Mouse (Mus musculus): ENCODE measurements at regions not wholly inside any gene's neighbourhood (a gene's known extent, or its start where the extent isn't known, plus 50 kb on each side); places are given as distances from the start of the nearest gene placed in this dataset.
"Not testable (repeated sequence)": the region's sequence is repeated elsewhere in the genome, so short reads cannot be mapped to it uniquely, and the experiment has no call there.

DNA sequence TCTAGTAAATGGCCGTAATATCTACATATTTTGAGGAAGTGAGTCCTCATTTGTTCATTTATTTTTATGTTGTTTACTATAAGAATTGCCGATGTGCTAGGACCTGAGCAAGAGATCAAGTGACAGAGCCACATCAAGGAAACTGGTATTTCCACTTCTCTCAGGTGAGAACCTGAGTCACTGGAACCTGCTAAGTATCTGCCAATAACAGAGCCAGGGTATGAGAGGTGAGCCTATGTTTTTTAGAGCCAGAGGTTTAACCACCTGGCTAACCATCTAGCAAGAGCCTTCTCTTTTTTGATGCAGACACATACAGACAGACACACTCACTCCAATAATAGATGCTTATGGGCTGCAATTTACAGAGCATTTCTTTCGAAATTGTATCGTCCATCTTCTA lies 101.2 kb upstream of the Fam78b start:
- DNase-seq (ENCODE audit: low spot score in 2 of 2) = no peak

DNA sequence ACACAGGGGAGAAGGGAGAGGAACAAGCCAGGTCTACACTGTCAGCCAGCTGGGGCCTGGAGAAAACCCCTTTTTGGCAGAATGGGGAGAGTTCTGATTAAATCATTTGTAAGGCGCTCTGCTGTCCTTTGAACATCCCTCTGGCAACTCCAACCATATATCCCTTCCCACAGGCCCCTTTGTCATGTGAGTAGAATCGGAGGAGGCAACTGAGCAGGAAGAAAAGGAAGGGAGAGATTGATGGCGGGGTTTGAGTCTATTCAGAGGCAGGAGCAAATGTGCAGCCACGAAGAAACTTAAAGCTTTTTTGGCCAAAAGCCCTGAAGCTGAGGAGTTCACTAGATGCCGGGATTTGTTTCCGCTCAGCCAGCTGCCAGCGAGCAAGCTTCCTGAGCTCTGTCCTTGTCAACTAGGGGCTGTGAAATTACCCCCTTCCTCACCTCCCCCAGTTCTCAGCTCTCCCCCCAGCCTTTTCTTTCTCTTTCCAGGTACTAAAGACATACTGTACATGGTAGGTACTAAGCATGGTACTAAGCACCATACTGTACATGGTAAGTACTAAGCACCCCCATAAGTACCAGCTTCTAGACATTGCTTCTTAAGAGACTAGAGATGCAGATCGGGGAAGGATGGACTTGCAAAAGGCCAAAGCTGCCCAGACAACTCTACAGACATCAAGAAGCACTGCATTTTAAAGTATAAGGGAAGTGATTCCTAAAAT lies 100.6 kb upstream of the Fam78b start:
- DNase-seq (ENCODE audit: low spot score in 2 of 2) = no peak

GRCm38 (mm10) chr1:166901574-166901973 lies 99.6 kb upstream of the Fam78b start:
- no peak for DNase-seq (ENCODE audit: low spot score in 2 of 2)

GRCm38 (mm10) chr1:166903417-166903816 lies 97.8 kb upstream of the Fam78b start:
- no peak for DNase-seq (ENCODE audit: low spot score in 2 of 2)

GRCm38 (mm10) chr1:166908231-166908805 lies 92.9 kb upstream of the Fam78b start:
- no peak for DNase-seq (ENCODE audit: low spot score in 2 of 2)

DNA sequence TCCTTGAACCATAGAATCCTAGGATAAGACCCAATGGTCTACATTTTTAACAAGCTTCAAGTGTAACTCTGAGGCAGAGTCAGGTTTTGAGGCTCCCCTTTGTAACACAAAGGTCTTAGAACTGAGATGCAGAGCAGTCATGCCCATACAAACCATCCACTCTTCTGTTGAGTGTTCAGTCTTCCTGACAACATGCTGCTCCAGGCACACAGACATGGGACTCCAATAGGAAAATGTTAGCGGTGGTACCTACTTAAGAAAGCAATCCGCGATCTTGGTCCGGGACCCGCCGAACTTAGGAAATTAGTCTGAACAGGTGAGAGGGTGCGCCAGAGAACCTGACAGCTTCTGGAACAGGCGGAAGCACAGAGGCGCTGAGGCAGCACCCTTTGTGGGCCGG lies 89.0 kb upstream of the Fam78b start:
- not testable (repeated sequence) for DNase-seq (ENCODE audit: low spot score in 2 of 2)

DNA sequence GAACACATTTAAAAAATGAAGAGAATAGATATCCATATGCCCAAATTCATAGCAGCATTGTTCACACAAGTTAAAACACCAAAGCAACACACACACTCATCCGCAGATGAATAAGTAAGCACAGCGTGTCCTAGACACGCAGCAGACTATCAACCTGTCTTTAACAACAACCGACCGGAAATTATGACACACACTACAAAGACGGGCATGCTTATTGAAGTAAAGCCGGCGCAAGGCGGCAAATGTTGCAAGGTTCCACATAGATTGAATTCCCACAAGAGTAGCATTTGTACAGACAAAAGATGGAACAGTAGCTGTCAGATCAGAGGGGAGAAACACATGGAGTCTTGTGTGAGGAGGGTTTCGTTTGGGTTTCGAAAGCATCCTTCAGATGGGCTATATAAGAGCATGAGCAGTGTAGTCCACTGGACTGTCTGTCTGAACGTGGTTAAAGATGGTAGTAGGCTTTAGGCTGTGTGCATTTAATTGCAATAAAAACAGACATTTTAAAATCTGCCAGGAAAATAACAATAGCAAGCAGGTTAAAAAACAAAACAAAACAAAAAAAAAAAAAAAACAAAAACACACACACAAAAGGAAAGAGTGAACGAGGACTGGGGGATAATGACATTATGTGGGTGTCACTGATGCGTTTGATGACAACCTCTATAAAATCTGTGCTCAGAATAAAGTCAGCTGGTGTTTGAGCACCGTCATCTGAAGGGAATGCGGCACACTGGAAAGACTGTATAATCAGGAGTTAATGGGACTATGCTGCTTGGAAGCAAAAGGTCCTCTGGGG lies 78.1 kb upstream of the Fam78b start:
- DNase-seq (ENCODE audit: low spot score in 2 of 2) = no peak

DNA sequence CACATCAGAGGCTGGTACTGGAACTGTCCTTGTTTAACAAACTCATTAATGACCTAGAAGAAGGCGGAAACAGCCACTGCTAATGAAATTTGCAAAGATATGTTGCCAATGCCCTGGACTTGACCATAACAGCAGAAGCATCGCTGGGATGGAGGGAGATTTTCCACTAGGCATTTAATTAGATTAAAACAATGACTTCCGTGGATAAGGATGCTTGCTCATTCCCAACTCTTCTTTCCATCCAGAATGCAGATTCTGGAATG lies 77.6 kb upstream of the Fam78b start:
- DNase-seq (ENCODE audit: low spot score in 2 of 2) = no peak

DNA sequence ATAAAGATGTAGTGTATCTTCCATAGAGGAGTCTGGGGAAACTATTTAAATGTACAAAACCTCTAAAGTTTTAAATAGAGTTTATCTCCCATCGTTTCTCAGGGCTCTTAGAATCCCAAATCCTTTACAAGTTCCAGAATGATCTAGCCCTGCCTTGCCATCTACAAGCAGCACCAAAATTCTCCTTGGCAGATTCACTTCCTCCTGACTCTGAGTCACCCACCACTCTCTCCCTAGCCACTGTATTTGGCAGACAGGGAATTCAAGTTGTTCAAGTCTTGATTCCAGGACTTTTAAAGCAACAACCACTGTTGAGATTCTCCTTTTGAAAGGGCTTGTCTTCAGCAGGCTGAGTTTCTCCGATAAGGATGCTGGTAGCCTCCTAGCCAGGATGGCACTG lies 77.1 kb upstream of the Fam78b start:
- DNase-seq (ENCODE audit: low spot score in 2 of 2) = no peak

GRCm38 (mm10) chr1:166926078-166926477 lies 75.1 kb upstream of the Fam78b start:
- DNase-seq (ENCODE audit: low spot score in 2 of 2) = no peak

GRCm38 (mm10) chr1:166939744-166940143 lies 61.5 kb upstream of the Fam78b start:
- not testable (repeated sequence) for DNase-seq (ENCODE audit: low spot score in 2 of 2)

DNA sequence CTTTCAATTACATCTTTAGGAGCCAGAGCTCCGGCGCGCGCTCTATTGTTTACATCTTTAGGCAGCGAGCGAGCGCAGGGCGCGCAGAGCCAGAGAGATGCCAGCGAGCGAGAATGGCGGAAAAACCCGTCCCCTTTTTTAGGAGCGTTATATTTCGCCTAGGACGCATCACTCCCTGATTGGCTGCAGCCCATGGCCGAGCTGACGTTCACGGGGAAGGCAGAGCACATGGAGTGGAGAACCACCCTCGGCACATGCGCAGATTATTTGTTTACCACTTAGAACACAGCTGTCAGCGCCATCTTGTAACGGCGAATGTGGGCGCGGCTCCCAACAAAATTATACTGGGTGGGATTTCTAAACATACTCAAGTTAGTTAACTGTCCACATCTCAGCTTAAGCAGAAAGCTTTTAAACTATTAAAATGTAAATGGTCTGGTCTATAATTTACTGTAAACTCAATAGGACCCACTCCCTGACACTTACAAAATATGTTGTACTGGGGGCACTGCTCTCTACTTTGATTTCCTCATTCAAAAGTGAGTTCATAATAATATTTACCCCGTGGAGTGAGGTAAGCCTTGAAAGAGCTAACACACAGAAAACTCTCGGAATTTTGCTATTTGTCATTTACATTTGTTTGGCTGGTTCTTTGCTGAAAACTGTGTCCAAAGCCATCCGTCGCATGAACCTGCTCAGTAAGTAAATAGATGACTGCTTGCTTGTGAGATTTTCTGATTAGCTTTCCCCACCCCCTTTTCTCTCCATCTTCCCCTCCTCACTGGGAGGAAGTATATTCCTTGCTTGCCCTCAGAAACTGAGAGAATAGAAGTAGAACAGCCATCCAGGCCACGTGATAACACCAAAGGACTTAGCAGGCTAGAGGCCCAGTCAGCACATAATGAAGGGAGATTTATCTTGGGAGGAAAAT lies 60.8 kb upstream of the Fam78b start:
- DNase-seq (ENCODE audit: low spot score in 2 of 2) = not testable (repeated sequence)

DNA sequence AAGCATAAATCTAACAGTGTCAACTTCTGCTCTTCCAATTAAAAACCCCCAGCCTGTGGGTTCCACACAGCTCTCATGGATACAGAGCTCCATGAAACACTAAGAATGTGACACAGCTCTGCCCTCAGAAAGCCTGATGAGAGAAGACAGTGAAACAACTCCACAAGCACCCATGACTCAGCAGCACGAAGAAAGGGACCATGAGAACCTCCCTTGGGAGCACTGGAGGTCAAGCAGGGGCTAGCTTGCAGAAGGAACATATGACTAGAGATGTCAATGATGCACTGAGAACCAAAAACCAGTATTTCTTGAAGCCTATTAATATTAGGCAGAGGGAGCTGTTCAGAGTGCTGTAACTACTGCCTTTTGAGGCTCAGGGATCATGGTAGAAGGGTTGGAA lies 59.0 kb upstream of the Fam78b start:
- no peak for DNase-seq (ENCODE audit: low spot score in 2 of 2)

DNA sequence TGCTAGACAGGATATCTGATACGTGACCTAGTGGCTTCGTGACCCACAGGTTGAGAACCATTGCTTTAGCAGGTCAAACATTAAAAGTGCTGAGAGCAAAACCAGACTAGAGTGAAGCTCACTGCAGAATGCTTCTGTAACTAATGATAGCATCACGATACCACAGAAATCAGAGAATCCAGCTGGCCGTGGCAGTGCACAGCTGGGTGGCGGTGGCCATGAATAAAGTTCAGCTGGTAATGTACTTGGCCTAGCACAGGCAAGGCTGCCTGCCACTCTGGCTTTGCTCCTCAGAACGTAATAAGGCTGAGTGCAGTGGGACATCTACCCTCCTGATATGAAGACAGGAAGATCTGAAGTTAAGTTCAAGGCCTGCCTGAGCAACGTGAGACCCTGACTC lies 56.7 kb upstream of the Fam78b start:
- DNase-seq (ENCODE audit: low spot score in 2 of 2) = no peak

DNA sequence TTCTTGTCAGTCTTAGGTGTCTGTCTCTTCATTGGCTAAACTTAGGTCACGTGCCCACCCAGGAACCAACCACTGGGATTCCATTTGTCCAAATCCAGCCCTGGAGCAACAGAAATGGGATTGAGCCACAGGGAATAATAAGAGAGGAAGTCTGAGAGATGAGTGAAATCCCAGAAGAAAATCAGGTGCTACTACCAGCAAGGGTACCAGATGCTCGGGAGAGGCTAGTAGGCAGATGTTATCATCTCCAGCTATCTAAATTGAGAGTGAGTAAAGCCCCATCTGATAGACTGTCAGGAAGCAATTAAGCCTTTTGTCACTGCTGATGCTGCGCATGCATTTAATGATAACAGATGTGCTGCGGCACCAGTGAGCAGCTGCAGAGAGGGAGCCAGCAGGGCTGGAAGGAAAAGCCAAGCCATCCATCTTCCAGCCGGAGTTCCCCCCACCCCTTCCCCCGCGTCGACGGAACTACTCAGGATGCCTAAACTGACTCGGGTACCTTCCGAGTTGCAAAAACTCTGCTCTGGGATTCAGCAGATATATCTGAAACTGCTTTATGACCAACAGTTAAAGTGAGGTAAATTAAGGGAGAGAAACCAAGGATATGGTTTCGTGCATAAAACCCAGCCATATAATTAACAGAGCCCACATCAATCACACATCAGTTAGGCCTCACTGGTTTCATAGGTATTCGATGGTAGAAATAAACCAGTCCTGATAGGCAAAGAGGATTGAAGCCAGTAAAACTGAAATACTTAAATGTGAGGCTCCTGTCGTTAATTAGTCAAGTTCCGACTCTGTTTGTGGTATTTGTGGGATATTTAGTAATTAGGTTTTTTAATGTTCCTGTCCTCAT lies 53.1 kb upstream of the Fam78b start:
- no peak for DNase-seq (ENCODE audit: low spot score in 2 of 2)

Measured in frontal cortex, postnatal 14 days (tissue).